Mouse (Mus musculus) large intestine, adult 2 months (tissue): ENCODE results near the gene Galnt10. TPM values are rescaled to one million over a fixed set of nuclear protein-coding genes. Genes with fewer than 3 reads are reported as not detected.

ENCODE experiments used
- DNase-seq: peaks from one replicate; pipeline ENCODE4 v3.0.0-alpha.2; 2012; ENCODE audit warnings: low read depth, low spot score
- WGBS: fragments of 180-500 bp; shearing (Covaris S2); methylation state at CpG from one replicate; pipeline ENCODE4 v1.1.7; 2018; 5-methylcytosine and 5-hydroxymethylcytosine counted together
- polyA plus RNA-seq: library from polyadenylated mRNA; depleted of rRNA; stranded (reverse); fragments of >200 nt; gene quantifications from 2 replicates; pipeline ENCODE4 v1.2.3, GENCODE M21; 2012

Galnt10 gene
- polyA plus RNA-seq, 1 experiment: 29.5 TPM

DNA sequence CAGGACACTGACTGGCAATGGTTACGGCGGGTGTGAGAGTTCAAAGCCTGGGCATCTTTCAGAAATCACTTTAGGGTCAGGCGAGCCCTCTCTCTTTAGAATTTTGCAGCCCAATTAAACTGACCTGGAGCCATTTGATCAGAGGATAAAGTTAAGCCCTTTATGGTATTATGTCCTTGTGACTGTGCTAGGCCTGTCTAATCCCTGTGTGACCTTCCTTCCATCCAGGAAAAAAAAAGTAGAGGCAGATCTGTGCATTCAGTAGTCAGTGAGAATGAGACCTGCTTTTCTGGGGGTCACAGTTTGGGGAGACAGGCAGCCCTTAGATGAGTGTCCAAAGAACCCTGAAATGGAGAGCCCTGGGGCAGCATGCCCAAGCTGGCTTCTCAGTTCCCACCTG lies 71.5 kb downstream of the Galnt10 start:
- no peak for DNase-seq
- 76% methylated on average over 3 of the region's 3 CpGs for WGBS

DNA sequence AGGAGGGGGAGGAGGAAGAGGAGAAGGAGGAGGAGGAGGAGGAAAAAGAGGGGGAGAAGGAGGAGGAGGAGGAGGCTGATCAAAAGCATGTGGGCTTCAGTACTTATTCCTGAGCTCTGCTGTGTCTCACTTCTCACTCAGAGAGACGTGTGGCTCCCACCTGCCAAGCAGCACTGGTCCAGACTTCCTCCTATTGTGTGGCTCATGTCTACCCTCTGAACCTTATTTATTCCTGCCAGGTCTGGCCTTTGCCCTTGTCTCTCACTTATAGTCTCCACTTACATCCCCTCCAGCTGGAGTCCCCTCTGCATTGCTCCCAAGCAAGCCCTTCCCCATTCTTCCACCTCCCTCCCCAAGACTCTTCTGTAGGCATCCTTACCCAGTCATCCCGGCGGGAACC lies 72.2 kb downstream of the Galnt10 start:
- DNase-seq: no peak
- 79% methylated on average over 3 of the region's 3 CpGs for WGBS

DNA sequence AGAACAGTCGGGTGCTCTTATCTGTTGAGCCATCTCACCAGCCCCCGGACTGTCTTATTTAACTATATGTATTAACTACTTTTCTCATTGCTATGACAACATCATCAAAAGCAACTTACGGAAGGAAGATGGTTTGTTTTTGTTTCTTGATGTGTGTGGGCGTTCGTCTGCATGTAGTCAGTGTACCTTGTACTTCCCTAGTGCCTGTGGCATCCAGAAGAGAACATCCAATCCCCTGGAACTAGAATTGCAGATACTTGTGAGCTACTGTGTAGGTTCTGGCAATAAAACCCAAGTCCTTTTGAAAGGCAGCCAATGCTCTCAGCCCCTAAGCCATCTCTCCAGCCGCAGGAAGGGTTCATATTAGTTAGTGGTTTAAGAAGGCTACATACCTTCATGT lies 72.8 kb downstream of the Galnt10 start:
- WGBS: 86% methylated on average over 6 of the region's 6 CpGs

DNA sequence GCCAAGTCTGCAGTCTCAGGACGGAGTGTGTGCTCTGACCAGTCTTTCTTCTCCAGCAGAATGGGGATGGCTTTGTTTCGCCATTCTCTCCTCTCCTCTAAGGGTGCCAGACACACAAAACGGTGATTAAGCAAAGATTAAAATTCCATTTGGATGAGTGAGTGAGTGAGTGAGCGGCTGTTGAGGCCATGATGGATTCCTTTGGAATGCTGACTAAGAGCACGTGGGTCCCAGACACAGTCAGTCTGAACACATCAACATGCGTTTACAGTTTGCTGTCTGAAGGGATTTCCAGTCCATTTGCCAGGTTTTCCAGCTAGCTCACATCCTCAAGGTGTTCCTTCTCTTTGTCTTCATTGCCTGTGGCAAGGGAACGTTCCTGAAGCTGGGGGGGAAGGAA lies 74.4 kb downstream of the Galnt10 start:
- 29% methylated on average over 7 of the region's 7 CpGs for WGBS
- DNase-seq: no peak

More for the DNA sequence above, 72.8 kb downstream of the Galnt10 start:
- DNase-seq: no peak

DNA sequence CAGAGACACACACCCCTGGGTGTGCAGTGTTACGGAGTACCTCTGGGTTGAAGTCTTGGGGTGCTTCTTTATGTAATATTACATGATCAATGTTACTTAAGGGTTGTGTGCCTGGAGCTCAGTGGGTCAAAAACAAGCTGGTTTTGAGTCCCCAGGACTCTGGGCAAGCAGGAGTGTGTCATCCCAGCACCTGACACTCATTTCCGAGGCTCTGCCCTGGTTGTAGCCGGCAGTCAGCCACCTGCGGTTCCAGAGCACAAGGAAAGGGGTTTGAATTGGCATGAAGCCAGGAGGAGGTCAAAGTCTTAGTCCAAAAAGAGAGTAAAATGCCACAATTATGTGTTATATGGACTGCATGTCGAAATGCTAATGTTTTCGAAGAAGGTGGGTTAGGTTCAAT lies 74.8 kb downstream of the Galnt10 start:
- no peak for DNase-seq
- WGBS: 36% methylated on average over 6 of the region's 6 CpGs

DNA sequence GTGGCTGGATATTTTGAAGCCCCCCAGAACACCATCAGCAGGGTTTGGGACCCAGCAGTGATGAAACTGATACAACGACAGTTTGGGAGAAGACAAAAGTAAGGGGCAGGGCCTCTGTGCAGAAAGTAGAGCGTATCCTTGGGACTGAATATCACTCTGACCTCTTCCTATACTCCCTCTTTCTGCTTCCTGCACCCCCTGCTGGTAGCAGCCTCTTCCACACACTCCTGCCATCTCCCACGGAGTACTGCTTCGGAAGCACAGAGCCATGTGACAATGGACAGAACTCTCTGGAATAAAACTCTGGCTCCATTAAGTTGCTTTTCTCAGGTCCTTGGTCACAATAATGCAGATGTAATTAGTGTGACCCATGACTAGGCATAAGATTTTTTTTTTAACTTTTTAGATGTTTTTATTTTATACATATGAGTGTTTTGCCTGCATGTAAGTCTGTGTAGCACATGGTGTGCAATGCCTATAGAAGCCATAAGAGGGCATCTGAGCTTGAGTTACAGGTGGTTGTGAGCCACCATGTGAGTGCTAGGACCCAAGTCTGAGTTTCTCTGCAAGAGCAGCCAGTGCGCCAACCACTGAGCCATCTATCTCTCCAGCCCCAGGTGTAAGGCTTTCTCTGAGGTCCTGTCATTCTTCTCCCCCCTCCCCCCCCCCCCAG lies 79.7 kb downstream of the Galnt10 start:
- no peak for DNase-seq
- 89% methylated on average over 5 of the region's 5 CpGs for WGBS

DNA sequence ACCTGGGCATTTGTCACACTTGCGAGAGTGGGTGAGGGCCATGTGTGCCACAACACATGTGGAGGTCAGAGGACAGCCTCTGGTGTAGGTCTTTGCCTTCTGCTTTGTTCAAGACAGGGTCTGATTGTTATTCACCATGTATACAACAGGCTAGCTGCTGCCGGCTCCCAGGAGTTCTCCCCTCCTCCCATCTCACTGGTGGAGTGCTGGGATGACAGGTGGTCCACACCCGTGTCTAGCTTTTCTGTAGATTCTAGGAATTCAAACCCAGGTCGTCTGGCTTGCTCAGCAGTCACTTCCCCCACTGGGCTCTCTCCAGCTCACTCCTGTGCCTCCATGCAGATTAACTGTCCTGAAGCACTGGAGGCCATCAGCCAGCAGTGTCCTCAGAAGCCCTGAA lies 80.7 kb downstream of the Galnt10 start:
- DNase-seq: no peak
- 67% methylated on average over 4 of the region's 4 CpGs for WGBS

DNA sequence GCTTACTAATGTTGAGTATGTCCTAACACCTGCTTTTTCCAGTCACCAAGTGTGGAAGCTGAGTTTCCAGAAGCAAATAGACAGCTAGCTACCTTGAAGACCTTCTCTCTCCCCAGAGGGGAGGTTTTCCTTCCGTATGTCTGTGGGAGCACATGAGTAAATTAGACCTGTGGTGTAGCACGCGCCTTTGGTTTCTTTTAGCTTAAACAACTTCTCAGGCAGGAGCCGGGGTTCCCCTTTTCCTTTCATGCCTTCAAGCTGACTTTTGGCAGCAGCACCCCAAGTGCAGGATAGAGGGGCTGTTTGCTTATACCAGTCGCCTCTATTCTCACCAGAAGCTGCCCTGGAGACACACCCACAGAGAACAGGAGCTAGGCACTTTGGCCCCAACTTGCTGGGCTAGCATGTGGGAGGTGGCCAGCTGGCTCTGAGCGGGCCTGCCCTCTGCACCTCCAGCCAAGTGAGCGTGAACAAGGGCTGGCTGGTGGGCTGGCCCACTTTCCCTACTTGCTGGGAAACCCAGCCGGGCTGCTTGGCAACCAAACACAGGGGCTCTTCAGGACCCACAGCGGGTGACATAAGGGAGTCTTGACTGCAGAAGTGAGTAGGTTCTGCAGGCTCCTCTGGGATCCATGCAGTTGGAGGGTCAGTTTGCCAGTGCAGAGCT lies 82.2 kb downstream of the Galnt10 start:
- DNase-seq: no peak
- WGBS: 38% methylated on average over 9 of the region's 9 CpGs

DNA sequence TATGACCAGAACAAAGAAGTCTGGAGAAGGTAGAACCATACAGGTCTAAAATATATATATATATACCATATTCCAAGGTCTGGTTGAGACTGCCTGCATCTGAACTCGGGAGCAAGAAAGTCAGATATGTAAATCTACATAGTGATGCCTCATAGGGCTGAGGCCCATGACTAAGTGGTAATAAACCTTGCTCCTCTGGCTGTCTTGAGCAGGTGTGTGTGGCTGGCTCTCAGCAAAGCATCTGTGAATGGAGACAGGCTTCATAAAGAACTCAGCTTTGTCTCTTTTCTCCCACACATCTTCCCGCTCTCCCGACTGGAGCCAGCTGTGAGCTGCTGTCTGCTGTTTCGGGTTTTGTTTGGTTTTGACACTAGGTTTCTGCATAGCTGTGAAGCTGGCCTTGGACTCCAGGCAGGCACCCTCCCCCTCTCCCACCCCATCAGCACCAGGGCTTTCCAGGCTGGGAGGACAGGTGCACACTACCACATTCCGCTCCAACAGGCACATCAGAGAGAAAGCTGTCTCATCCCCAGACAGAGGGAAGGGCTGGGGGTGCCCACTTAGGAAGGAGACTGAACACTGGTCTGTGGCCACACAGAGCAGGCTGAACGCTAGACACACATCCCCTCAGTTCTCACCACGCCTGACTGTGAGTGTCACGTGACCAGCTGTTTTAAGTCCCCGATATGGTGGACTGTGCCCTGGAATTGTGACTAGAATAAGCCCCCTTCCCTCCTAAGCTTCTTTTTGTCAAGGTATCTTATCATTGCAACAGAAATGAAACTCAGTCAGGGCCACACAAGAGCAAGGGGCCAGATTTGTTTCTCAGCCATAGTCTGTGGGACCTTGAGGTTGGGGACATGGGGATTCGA lies 87.4 kb downstream of the Galnt10 start:
- WGBS: 72% methylated on average over 10 of the region's 10 CpGs

DNA sequence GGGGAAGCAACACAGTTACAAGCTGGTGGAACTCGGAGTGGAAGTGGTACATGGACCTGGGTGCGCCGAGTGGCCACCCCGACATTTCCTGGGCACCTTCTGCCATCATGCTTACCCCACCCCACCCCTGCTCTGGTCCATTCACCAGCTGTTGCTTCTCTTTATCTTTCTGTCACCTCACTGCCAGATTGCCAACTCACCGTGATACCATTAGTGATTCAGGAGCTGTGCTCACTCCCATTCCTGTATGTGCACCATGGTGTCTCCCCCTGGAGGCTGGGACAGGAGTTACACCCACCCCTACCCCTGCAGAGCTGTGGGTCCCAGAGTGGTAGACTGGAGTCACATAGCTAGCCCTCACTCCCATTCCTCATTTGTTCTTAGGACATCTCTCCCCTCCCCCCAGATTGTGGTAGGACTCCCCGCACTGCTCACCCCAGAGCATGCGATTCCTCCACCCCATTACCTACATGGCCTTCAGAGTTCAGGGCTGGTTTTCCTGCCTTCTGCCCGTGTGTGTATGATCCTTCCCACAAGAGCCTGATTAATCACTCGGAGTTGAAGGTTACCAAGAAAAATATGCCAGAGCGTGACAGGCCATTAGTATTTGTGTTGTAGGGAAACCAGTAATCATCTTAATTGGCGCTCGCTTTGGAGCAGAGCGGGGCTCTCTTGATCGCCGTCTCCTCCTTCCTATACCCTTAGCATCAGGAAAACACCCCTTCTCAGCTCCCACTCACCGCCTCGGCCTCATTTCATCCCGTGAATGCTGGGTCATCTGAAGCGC lies 102.2 kb downstream of the Galnt10 start:
- DNase-seq: no peak

More for the DNA sequence above, 87.4 kb downstream of the Galnt10 start:
- DNase-seq: no peak

DNA sequence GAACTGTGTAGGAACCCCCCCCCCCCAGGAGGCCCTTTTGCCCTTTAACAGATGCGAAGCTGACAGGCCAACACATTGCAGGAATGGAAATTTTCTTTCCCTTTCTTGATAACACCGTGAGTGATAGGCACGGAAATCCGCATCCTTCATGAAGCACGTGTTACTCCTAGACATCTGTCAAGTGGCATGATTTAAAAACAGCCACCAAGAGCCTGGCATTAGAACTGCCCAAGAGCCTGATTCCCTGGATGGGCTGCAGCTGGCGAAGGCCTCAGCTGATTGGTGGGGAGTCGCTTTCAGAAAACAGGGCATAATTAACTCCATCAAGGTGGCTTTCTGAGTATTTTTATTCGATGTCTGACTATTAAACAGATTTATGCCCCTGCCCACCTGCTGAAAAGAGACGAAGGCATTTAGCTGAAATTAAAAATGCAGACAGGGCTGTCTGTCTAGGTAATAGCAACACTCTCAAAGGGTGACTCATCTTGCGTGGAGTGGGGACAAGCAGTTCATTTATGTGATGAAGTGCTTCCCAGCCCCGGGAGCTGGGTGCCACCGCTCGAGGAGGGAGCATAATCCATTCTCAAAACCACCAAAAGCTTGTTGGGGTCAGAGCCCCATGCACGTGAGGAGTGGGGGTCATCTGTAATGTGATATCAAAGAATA lies 108.4 kb downstream of the Galnt10 start:
- 81% methylated on average over 14 of the region's 14 CpGs for WGBS

More for the DNA sequence above, 102.2 kb downstream of the Galnt10 start:
- WGBS: 89% methylated on average over 19 of the region's 19 CpGs

DNA sequence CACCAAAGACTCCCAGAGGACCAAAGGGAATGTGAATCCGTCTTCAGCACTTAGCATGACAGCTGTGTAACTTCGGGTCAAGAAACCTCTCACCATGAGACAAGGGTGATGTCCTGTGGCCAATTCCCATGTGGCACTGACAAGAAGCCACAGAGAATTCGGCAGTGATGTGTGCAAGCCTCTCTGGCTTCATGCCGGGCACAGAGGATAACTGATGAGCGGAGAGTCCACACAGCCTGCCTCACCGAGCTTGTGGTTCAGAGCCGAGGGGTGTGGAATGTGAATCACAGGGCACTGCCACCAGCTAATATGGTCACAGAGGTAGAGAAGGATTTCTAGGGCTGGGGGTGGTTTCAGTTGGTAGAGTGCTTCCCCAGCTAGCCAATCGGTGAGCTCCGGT lies 113.4 kb downstream of the Galnt10 start:
- no peak for DNase-seq
- 87% methylated on average over 9 of the region's 9 CpGs for WGBS

More for the DNA sequence above, 108.4 kb downstream of the Galnt10 start:
- no peak for DNase-seq

DNA sequence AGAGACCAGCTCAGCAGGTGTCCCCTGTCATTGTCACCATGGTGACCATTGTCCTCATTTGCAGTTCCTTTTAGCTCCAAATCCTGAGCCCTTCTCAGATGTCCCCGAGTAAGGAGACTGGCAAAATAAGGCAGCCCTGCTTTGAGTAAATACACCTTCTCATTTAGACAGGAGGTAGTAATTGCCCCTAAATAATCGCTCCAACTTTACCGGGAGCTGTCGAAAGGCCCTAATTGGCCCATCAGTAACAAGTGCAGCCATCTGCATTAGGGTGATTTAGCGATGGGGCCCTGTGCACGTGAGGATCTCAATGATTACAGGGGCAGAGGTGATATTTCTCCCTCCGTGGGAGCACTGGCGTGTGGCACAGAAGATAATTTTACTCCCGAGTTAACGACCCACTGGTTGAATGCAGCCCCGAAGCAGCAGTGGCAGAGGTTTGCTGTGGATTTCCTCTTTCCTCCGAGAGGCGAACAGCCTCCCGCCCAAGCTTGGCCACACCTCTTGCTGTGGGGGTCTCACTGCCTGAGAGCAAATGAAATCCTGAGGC lies 115.3 kb downstream of the Galnt10 start:
- WGBS: 55% methylated on average over 14 of the region's 14 CpGs

DNA sequence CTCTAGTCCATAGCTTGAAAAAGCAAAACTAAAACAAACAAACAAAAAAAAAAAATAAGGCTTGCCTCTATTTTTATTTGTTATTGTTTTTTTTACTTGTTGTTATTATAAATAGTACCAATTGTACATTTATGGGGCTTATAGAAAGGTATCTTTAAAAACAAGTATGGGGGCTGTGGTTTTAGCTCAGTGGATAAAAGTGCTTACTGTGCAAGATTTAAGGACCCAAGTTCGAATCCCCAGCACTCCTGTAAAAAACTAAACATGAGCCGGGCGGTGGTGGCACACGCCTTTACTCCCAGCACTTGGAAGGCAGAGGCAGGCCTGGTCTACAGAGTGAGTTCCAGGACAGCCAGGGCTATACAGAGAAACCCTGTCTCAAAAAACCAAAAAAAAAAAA lies 116.1 kb downstream of the Galnt10 start:
- DNase-seq: no peak
- 95% methylated on average over 4 of the region's 4 CpGs for WGBS

More for the DNA sequence above, 115.3 kb downstream of the Galnt10 start:
- DNase-seq: no peak

DNA sequence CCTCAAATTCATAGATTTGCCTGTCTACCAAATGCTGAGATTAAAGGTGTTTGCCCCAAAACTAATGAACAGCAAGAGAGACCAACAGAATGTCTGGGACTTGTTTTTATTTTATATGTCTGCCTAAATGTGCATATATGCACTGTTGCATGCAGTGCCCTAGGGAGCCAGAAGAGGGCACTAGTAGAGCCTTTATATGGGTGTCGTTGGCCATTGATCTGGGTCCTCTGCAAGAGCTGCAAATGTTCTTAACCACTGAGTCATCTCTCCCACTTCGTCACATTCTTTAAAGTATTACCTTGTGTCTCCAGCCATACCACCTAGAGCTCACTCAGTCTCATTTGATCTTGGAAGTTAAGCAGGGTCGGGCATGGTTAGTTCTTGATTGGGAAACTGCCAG lies 118.9 kb downstream of the Galnt10 start:
- DNase-seq: no peak
- WGBS: 89% methylated on average over 3 of the region's 3 CpGs

DNA sequence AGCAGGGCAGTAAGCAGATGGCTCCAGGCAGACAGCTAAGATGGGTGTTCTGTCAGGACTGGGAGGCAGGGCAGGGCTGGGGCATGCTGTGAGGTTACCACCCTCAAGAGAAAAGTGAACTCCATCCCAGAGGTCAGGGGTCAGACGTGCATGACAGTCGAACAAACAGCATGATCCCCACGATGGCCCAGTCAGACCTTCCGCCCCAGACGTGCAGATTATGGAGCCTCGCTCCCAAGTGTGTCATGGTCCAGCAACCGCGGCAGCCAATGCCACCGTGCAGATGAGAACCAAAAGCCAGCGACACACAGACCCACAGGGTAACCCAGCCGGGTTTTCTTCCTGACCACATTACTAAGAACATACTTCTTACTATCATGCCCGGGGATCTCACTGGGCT lies 121.4 kb downstream of the Galnt10 start:
- 65% methylated on average over 12 of the region's 12 CpGs for WGBS
- DNase-seq: no peak

DNA sequence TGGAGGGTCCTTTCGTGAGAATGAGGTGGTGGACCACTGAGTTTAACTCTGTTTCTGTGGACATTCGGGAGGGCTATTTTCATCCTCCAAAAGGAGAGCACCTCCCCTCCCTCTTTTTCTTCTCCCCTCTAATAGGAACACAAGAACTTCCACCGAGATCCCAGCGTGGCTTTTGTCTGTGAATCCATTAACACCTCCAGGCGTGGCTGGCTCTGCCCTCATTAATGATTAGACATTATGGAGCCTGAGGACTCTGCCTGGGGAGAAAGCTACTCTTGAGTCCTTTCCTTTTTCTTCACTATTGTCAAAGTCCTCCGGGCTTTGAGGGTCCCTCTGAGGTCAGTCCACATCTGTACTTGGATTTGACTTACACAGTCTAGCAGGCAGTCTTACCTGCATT lies 121.9 kb downstream of the Galnt10 start:
- 45% methylated on average over 6 of the region's 6 CpGs for WGBS

DNA sequence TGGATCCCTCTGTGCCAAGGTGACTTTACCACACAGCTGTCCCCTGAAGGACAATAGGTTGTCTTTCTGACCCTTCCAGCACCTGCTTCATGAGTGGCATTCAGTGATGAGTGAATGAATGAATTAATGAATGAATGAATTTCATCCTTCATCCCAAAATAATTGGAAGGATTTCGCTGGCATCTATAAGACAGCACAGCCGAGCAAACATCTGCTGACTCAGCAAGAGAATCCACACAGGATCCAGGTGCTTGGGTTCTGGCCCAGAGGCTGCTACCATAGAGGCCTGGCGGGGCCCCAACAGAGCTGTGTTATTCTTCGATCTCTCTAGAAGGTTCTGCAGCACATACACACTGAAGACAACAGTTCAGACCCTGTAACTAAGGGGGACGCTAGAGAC lies 125.5 kb downstream of the Galnt10 start:
- no peak for DNase-seq
- 89% methylated on average over 5 of the region's 5 CpGs for WGBS

More for the DNA sequence above, 121.9 kb downstream of the Galnt10 start:
- DNase-seq: no peak

DNA sequence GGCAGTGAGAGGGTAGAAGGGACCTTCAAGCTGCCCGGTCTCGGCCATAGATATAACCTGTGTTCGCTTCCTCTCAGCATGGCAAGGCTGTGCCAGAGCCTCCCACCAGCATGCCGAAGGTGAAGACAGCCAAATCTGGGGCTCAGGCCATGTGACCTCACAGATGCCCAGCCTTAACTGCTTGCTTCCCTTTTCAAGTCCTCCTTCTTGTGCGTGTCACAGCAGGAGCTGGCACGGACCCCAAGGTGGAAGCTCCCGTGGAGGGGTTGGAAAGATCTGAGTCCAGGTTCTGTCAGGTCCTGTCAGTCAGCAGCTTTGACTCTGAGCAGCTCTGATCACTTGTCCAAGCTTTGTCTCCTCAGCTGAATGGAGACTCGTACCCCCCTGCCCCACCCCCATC lies 126.4 kb downstream of the Galnt10 start:
- no peak for DNase-seq
- 93% methylated on average over 8 of the region's 8 CpGs for WGBS
